Mouse (Mus musculus): ENCODE data around the gene Capzb. TPM values are rescaled to one million over a fixed set of nuclear protein-coding genes. Genes with fewer than 3 reads are reported as not detected.
A peak's percentile ranks its signal among the peaks of the same experiment; 100 is the strongest.

Gene Capzb
- polyA plus RNA-seq, 1 experiment from 2014 or later, result 324 TPM

- Histone ChIP-seq H3K27ac (no peak overlapping the region), H3K36me3 (no peaks in the 10 kb centered on the region), H3K27me3 (no peaks in the 10 kb centered on the region), H3K9me3 (no peaks in the 10 kb centered on the region), H3K9ac (replicated peaks) (no peak overlapping the region), H3K4me2 (replicated peaks) (no peak overlapping the region), H3K4me1 (replicated peaks) (peaks cover 42% of the 10 kb centered on the region), H3K4me3 (replicated peaks) (no peak overlapping the region)
- WGBS, result 40% methylated on average over 6 of the region's 6 CpGs
- no peak for ATAC-seq
Observed at GRCm38 (mm10) chr4:139232479-139233145, 39.9 kb downstream of the Capzb start.

DNA sequence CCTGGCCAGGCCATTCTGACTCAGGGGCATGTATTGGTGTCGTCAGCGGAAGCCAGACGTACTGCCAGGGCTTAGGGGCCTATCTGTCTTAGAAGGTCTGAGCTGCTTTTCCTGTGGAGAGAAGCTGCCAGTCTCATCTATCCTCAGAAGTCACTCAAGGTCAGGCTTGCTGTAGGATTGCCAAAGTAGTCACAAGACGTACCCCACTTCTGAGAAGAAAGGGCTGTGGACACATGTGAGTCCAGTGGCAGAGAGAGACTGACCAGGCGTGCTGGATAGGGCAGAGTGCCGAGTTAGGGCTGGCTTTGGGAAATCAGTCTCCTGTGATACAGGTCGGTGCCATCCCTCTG lies 40.4 kb downstream of the Capzb start:
- 91% methylated on average over 7 of the region's 7 CpGs for WGBS
- no peak for ATAC-seq

DNA sequence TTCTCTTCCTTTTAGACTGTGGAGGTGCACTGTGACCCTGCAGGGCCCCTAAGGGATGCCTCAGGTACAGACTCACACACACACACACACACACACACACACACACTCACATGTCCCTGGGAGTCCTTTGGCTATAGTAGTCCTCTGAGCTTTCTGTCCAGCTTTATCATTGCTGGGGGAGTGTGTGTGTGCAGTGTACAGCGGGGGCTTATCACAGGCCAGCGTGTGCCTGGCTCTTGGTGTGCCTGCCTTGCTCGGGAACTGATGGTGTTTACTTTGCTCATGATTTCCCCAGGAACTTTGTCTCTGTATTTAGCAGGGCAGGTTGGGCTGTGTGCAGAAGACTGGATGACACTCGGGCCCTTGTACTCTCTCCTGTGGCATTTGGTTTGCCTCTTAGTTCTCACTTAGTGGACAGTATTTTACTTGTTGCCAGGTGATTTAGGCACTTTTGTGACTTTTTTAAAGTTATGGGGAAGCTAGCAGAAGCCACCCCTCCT lies 41.1 kb downstream of the Capzb start:
- no peak overlapping the region for H3K9ac ChIP-seq (replicated peaks)

More for the DNA sequence above, 40.4 kb downstream of the Capzb start:
- Histone ChIP-seq H3K4me1 (replicated peaks) (peaks cover 39% of the 10 kb centered on the region), H3K9me3 (no peaks in the 10 kb centered on the region), H3K4me3 (replicated peaks) (no peak overlapping the region), H3K4me2 (replicated peaks) (no peak overlapping the region), H3K27me3 (no peaks in the 10 kb centered on the region), H3K9ac (replicated peaks) (no peak overlapping the region), H3K27ac (no peak overlapping the region), H3K36me3 (no peaks in the 10 kb centered on the region)

GRCm38 (mm10) chr4:139234261-139234660 lies 41.6 kb downstream of the Capzb start:
- no peaks in the 10 kb centered on the region for H3K9me3 ChIP-seq
- H3K4me2 ChIP-seq (replicated peaks), result no peak overlapping the region

More for the DNA sequence above, 41.1 kb downstream of the Capzb start:
- Histone ChIP-seq H3K4me1 (replicated peaks) (peaks cover 36% of the 10 kb centered on the region), H3K4me3 (replicated peaks) (no peak overlapping the region), H3K9me3 (no peaks in the 10 kb centered on the region), H3K27ac (no peak overlapping the region), H3K4me2 (replicated peaks) (no peak overlapping the region), H3K27me3 (no peaks in the 10 kb centered on the region), H3K36me3 (peaks cover 5% of the 10 kb centered on the region)
- no peak for ATAC-seq
- WGBS, result 75% methylated on average over 4 of the region's 4 CpGs

GRCm38 (mm10) chr4:139235556-139235955 lies 42.9 kb downstream of the Capzb start:
- Histone ChIP-seq H3K27ac (no peak overlapping the region), H3K27me3 (no peaks in the 10 kb centered on the region), H3K4me1 (replicated peaks) (peaks cover 31% of the 10 kb centered on the region), H3K9me3 (no peaks in the 10 kb centered on the region), H3K9ac (replicated peaks) (no peak overlapping the region), H3K36me3 (peaks cover 21% of the 10 kb centered on the region), H3K4me2 (replicated peaks) (no peak overlapping the region), H3K4me3 (replicated peaks) (no peak overlapping the region)
- no peak for ATAC-seq
- 93% methylated on average over 7 of the region's 7 CpGs for WGBS

More at GRCm38 (mm10) chr4:139234261-139234660, 41.6 kb downstream of the Capzb start:
- H3K4me1 ChIP-seq (replicated peaks), result peaks cover 36% of the 10 kb centered on the region
- no peak overlapping the region for H3K27ac ChIP-seq
- 77% methylated on average over 4 of the region's 4 CpGs for WGBS
- H3K36me3 ChIP-seq, result peaks cover 9% of the 10 kb centered on the region
- no peak overlapping the region for H3K4me3 ChIP-seq (replicated peaks)
- no peak overlapping the region for H3K9ac ChIP-seq (replicated peaks)
- H3K27me3 ChIP-seq, result no peaks in the 10 kb centered on the region
- ATAC-seq, result no peak

- H3K36me3 ChIP-seq, result peaks cover 41% of the 10 kb centered on the region
- H3K9me3 ChIP-seq, result no peaks in the 10 kb centered on the region
- H3K4me2 ChIP-seq (replicated peaks), result no peak overlapping the region
- no peak for ATAC-seq
- no peaks in the 10 kb centered on the region for H3K27me3 ChIP-seq
- peaks cover 14% of the 10 kb centered on the region; the same call in 1 of the 2 replicates for H3K4me1 ChIP-seq (replicated peaks)
- 88% methylated on average over 16 of the region's 16 CpGs for WGBS
- H3K9ac ChIP-seq (replicated peaks), result no peak overlapping the region
- no peak overlapping the region for H3K4me3 ChIP-seq (replicated peaks)
- no peak overlapping the region for H3K27ac ChIP-seq
Observed at GRCm38 (mm10) chr4:139238612-139239011, 45.9 kb downstream of the Capzb start.

DNA sequence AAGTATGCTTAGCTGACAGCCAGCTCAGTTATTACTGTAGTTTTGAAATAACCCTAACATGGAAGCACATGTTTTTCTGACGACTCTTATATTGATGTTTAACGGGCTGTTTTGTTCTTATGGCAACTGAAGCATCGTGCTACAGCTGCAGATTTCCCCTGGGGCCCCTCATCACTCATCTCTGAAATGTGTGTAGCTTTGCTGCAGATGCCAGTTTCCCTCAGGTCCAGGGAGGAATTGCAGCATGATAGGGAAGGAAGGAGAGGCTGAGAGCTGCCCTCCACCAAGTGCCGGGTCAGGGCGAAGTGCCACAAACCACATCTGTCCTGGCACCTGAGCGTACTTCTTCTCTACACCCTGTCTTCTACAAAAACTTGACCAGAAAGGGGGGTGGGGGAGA lies 47.6 kb downstream of the Capzb start:
- H3K9ac ChIP-seq (replicated peaks), result no peak overlapping the region
- H3K4me1 ChIP-seq (replicated peaks), result peaks cover 16% of the 10 kb centered on the region
- no peak for ATAC-seq
- H3K36me3 ChIP-seq, result peaks cover 41% of the 10 kb centered on the region
- 94% methylated on average over 6 of the region's 6 CpGs for WGBS
- no peaks in the 10 kb centered on the region for H3K9me3 ChIP-seq
- H3K4me2 ChIP-seq (replicated peaks), result no peak overlapping the region
- H3K27me3 ChIP-seq, result no peaks in the 10 kb centered on the region
- H3K27ac ChIP-seq, result no peak overlapping the region
- no peak overlapping the region for H3K4me3 ChIP-seq (replicated peaks)

- WGBS, result 78% methylated on average over 22 of the region's 22 CpGs
- Histone ChIP-seq H3K4me2 (replicated peaks) (no peak overlapping the region), H3K9me3 (no peaks in the 10 kb centered on the region), H3K36me3 (peaks cover 41% of the 10 kb centered on the region), H3K9ac (replicated peaks) (no peak overlapping the region), H3K4me1 (replicated peaks) (peaks cover 32% of the 10 kb centered on the region), H3K27me3 (no peaks in the 10 kb centered on the region), H3K27ac (no peak overlapping the region), H3K4me3 (replicated peaks) (no peak overlapping the region)
- ATAC-seq, result no peak
Observed at GRCm38 (mm10) chr4:139241678-139242606, 49.2 kb downstream of the Capzb start.

DNA sequence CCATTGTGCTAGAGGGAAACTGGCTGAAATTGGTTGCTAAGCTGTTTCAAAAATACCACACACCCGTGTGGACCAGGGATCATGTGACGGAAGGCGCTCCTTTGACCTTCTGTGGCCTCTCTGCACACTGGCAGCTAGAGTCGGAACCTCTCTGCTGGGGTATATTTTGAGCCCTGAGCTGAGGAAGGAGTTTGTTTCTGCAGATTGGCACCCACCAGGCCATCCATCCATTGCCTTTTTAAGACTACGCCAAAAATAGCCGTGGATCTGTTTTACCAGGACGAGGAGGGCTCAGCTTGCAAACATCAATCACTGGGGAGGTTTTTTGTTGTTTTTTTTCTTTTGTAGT lies 49.9 kb downstream of the Capzb start:
- no peak overlapping the region for H3K4me2 ChIP-seq (replicated peaks)
- H3K4me3 ChIP-seq (replicated peaks), result no peak overlapping the region
- no peak overlapping the region for H3K27ac ChIP-seq
- ATAC-seq, result no peak
- peaks cover 39% of the 10 kb centered on the region for H3K4me1 ChIP-seq (replicated peaks)
- H3K9me3 ChIP-seq, result no peaks in the 10 kb centered on the region
- no peak overlapping the region for H3K9ac ChIP-seq (replicated peaks)
- peaks cover 41% of the 10 kb centered on the region for H3K36me3 ChIP-seq
- 82% methylated on average over 7 of the region's 7 CpGs for WGBS
- H3K27me3 ChIP-seq, result no peaks in the 10 kb centered on the region

DNA sequence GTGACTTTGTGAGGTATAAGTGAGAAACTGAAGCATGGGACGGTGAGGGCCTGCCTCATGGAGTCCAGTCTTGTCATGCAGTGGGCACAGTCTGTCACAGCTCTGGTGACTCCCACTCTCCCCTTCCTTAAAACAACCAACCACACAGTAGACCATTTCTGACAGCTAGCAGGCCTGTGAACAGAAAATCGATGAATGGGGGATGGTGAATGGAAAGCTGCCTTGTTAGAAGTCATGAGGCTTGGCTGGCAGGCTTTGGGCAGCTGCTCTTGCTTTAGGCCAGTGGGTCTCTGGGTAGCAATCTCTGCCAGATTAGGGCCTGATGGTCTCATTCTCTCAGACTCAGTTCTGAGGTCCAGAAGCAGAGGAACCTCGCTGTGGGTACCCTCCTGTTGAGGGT lies 51.5 kb downstream of the Capzb start:
- peaks cover 54% of the 10 kb centered on the region for H3K4me1 ChIP-seq (replicated peaks)
- no peaks in the 10 kb centered on the region for H3K9me3 ChIP-seq
- H3K4me2 ChIP-seq (replicated peaks), result no peak overlapping the region
- H3K9ac ChIP-seq (replicated peaks), result 0 out of 2 replicates have a peak overlapping the region, but pooled peaks have one; percentile 19
- no peak overlapping the region for H3K27ac ChIP-seq
- WGBS, result 77% methylated on average over 3 of the region's 3 CpGs
- H3K27me3 ChIP-seq, result no peaks in the 10 kb centered on the region
- ATAC-seq, result no peak
- H3K4me3 ChIP-seq (replicated peaks), result no peak overlapping the region
- H3K36me3 ChIP-seq, result peaks cover 32% of the 10 kb centered on the region

GRCm38 (mm10) chr4:139244766-139245165 lies 52.1 kb downstream of the Capzb start:
- Histone ChIP-seq H3K36me3 (peaks cover 27% of the 10 kb centered on the region), H3K4me3 (replicated peaks) (no peak overlapping the region), H3K4me2 (replicated peaks) (no peak overlapping the region), H3K4me1 (replicated peaks) (peaks cover 54% of the 10 kb centered on the region), H3K9ac (replicated peaks) (no peak overlapping the region), H3K27me3 (no peaks in the 10 kb centered on the region), H3K27ac (no peak overlapping the region), H3K9me3 (no peaks in the 10 kb centered on the region)
- 88% methylated on average over 6 of the region's 6 CpGs for WGBS
- ATAC-seq, result no peak

GRCm38 (mm10) chr4:139245534-139245933 lies 52.8 kb downstream of the Capzb start:
- peak overlapping the region; percentile 72 for H3K27ac ChIP-seq
- H3K36me3 ChIP-seq, result peaks cover 20% of the 10 kb centered on the region
- peaks cover 55% of the 10 kb centered on the region for H3K4me1 ChIP-seq (replicated peaks)
- no peak for ATAC-seq
- H3K9ac ChIP-seq (replicated peaks), result no peak overlapping the region
- no peaks in the 10 kb centered on the region for H3K27me3 ChIP-seq
- no peak overlapping the region for H3K4me3 ChIP-seq (replicated peaks)
- WGBS, result 95% methylated on average over 2 of the region's 2 CpGs
- no peaks in the 10 kb centered on the region for H3K9me3 ChIP-seq
- H3K4me2 ChIP-seq (replicated peaks), result no peak overlapping the region

All from midbrain, embryonic 13.5 days (tissue).